Mouse (Mus musculus) olfactory bulb, adult 2 months (tissue): ENCODE results near the gene Rptor.

ENCODE experiments used
- CTCF ChIP-seq: fragments of 200-500 bp; IDR thresholded peaks from 2 replicates; pipeline ENCODE4 v1.5.1; 2012; ENCODE audit warnings: low read depth, mild to moderate bottlenecking, low read length, moderate library complexity; ENCODE audit not compliant: insufficient read depth
- POLR2A ChIP-seq: fragments of 200-500 bp; IDR thresholded peaks from 2 replicates; pipeline ENCODE4 v1.6.1; 2012; ENCODE audit warnings: mild to moderate bottlenecking, low read depth, low read length, moderate library complexity; ENCODE audit not compliant: insufficient read depth

DNA sequence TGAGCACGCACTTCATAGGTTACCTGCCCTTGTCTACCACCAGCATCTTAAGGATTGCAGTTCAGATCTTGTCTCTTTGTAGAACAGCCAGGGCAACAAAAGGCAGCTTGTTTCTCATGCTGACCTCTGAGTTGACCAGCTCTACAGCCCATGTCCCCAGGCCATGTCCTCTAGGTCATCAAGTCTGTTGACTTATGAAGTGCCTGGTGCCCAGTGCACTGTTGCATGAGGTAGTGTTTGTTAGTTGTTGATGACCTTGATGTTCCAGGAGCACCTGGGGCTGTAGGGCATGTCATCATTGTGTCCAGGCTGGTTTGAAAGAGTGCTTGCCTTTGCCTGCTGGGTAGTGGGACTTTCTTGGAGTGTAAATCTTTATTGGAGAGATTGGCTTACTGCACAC lies 344.7 kb downstream of the Rptor start:
- TF ChIP-seq CTCF (no peak), POLR2A (no peak)
